Mouse (Mus musculus) embryonic facial prominence, embryonic 10.5 days (tissue): ENCODE measurements around the gene Zfp36l1. TPM values are rescaled to one million over a fixed set of nuclear protein-coding genes. Genes with fewer than 3 reads are reported as not detected.
A peak's percentile ranks its signal among the peaks of the same experiment; 100 is the strongest.

Experiments
- DNase-seq: peaks from one replicate; pipeline ENCODE4 v3.0.0-alpha.2; 2017; ENCODE audit warnings: low spot score
- H3K27ac ChIP-seq: fragments of 300-500 bp; sonication (generic); replicated peaks from 2 replicates; pipeline ENCODE4 v1.5.1; 2016; ENCODE audit warnings: mild to moderate bottlenecking
- H3K27me3 ChIP-seq: fragments of 300-500 bp; sonication (generic); replicated peaks from 2 replicates; pipeline ENCODE4 v1.6.1; 2016; ENCODE audit warnings: low read depth, mild to moderate bottlenecking; ENCODE audit not compliant: poor library complexity, severe bottlenecking
- H3K36me3 ChIP-seq: fragments of 300-500 bp; sonication (generic); replicated peaks from 2 replicates; pipeline ENCODE4 v1.6.1; 2016; ENCODE audit warnings: mild to moderate bottlenecking, moderate library complexity
- H3K4me1 ChIP-seq: fragments of 300-500 bp; sonication (generic); 2 replicates; pipeline ENCODE4 v1.6.1; 2016
- H3K4me3 ChIP-seq: fragments of 300-500 bp; sonication (generic); 2 replicates; pipeline ENCODE4 v1.5.1; 2016; ENCODE audit warnings: mild to moderate bottlenecking, moderate library complexity
- H3K9me3 ChIP-seq: fragments of 300-500 bp; sonication (generic); 2 replicates; pipeline ENCODE4 v1.6.1; 2016; ENCODE audit warnings: mild to moderate bottlenecking
- WGBS: fragments of 180-500 bp; shearing (Covaris S2); methylation state at CpG from one replicate; pipeline ENCODE4 v1.1.7; 2016; 5-methylcytosine and 5-hydroxymethylcytosine counted together
- polyA plus RNA-seq: library from polyadenylated mRNA; unstranded; fragments of >200 nt; fragmentation: Nextera tagmentation; extraction: Ambion mirVana; gene quantifications from 2 replicates; pipeline ENCODE4 v1.2.1, GENCODE M21; 2016

Zfp36l1 gene
- 114 and 119 TPM in 2 replicates for polyA plus RNA-seq

DNA sequence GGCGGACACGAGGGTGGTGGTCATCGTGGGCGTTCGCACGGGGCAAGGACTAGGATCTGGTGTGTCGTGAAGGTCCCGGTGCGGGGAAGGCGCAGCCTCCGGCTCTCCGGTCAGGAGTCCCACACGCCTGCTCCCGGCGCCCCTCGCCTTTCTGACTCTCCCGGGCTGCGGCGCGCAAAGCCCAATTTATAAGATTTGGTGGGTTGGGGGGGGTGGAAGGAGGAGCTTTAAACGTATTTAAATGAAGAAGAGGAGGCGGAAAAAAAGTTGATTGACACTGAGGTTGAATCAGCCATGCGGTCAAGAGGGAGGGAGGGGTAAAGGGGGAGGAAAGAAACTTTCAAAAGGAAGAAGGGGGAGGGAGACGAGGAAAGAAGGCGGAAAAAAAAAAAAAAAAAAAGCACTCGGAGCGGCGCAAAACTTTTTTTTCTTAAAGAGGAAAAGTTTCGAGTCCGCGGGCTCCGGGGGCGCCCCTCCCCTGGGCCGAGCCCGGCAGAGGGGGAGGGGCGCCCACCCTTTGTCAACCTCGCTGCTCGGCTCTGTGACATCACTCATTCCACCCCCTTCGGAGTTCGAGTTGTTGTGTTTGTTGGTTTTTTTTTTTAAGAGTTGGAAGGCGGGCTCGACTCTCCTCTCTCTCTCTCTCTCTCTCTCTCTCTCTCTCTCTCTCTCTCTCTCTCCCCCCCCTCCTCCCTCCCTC lies at the start of gene Zfp36l1:
Gene Zfp36l1, minus strand, starts transcription at position 162 of the 700 bp plus-strand sequence.
- Histone ChIP-seq H3K4me3 (peak within 1 kb of the TSS; percentile 86), H3K36me3 (peaks cover 30% of the 10 kb centered on the region), H3K27ac (peak within 1 kb of the TSS; percentile 99), H3K4me1 (peaks cover 48% of the 10 kb centered on the region), H3K9me3 (no peaks in the 10 kb centered on the region), H3K27me3 (no peaks in the 10 kb centered on the region)
- WGBS = under 1% methylated on average over 42 of the region's 42 CpGs
- DNase-seq = peak; percentile 96

DNA sequence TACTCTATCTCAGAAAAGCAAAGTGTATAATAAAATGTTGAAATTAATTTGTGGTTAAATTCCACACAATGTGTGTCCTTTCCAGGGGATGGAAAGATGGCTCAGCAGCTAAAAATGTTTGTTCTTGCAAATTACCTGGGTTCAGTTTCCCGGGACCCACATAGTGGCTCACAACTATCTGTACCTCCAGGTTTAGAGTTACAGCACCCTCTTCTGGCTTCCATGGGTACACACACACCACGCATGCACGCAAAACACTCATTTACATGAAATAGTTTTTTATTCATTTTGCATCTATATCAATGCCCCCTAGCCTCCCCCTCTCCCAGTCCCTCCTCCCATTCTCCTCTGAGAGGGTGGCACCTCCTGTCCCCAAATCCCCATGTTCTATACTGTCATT lies 49.6 kb upstream of the Zfp36l1 start:
- no peak for DNase-seq
- H3K36me3 ChIP-seq = peaks cover 29% of the 10 kb centered on the region
- no peaks in the 10 kb centered on the region for H3K27me3 ChIP-seq
- H3K4me1 ChIP-seq = no peaks in the 10 kb centered on the region
- H3K4me3 ChIP-seq = no peak overlapping the region
- no peak overlapping the region for H3K27ac ChIP-seq
- WGBS = 77% methylated on average over 3 of the region's 3 CpGs
- no peaks in the 10 kb centered on the region for H3K9me3 ChIP-seq

DNA sequence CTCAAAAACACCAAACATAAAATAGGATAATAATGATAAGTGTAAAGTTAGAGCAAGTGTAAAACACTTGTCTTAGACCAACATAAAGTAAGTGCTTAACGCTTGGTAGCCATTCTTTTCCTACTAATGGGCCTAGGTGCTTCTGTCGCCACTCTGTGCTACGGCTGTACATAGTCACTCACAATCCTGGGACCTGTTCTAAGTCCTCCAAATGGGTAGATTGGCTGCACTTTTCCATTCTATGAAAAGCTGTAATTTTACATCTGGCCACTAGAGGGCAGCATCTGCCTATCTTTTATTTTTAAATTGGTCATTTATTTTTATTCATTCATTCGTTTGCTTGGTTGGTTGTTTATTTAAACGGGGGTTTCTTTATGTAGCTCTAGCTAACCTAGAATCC lies 44.9 kb upstream of the Zfp36l1 start:
- Histone ChIP-seq H3K4me1 (no peaks in the 10 kb centered on the region), H3K27ac (no peak overlapping the region), H3K4me3 (no peak overlapping the region), H3K27me3 (no peaks in the 10 kb centered on the region), H3K36me3 (no peaks in the 10 kb centered on the region), H3K9me3 (no peaks in the 10 kb centered on the region)
- 15% methylated on average over 5 of the region's 5 CpGs for WGBS
- DNase-seq = no peak

DNA sequence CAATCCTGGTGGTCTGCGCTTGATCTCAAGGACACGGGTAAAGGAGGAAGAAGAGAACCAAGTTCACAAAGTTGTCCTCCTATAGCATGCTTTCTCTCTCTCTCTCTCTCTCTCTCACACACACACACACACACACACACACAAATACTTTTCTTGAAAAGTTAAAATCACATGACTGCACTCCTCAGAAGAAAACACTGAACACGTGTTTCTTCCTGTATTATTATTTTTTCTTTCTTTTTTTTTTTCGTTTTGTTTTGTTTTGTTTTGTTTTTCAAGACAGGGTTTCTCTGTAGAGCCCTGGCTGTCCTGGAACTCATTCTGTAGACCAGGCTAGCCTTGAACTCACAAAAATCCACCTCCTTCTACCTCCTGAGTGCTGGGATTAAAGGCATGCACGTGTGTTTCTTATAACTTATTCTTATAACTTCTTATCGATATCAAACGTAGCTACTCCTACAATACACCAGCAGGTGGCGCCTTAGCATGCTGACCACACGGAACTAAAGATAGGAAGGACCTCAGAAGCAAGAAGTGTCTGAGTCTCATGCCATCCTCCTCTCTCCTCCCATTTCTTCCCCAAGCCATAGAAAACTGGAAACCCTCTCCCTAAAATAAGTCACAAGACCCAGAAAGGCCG lies 41.0 kb upstream of the Zfp36l1 start:
- WGBS = 42% methylated on average over 10 of the region's 10 CpGs
- H3K4me1 ChIP-seq = peaks cover 7% of the 10 kb centered on the region
- H3K36me3 ChIP-seq = no peaks in the 10 kb centered on the region
- no peaks in the 10 kb centered on the region for H3K9me3 ChIP-seq
- no peak overlapping the region for H3K4me3 ChIP-seq
- DNase-seq = peak; percentile 65
- H3K27ac ChIP-seq = no peak overlapping the region
- no peaks in the 10 kb centered on the region for H3K27me3 ChIP-seq

DNA sequence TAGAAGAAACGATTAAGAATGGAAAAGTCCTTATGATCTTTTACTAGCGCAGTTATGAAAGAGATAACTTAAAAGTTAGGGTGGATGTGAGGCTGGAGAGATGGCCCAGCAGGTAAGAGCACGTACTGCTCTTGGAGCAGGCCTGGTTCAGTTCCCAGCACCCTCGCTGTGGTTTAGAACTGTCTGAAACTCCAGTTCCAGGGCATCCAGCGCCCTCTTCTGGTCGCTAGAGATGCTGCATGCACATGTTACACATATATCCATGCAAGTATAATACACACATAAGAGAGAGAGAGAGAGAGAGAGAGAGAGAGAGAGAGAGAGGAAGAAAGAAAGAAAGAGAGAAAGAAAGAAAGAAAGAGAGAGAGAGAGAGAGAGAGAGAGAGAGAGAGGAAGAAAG lies 40.3 kb upstream of the Zfp36l1 start:
- no peak for DNase-seq
- Histone ChIP-seq H3K27me3 (no peaks in the 10 kb centered on the region), H3K36me3 (no peaks in the 10 kb centered on the region), H3K9me3 (no peaks in the 10 kb centered on the region), H3K4me1 (peaks cover 7% of the 10 kb centered on the region), H3K27ac (no peak overlapping the region), H3K4me3 (no peak overlapping the region)
- WGBS = 85% methylated on average over 6 of the region's 6 CpGs

DNA sequence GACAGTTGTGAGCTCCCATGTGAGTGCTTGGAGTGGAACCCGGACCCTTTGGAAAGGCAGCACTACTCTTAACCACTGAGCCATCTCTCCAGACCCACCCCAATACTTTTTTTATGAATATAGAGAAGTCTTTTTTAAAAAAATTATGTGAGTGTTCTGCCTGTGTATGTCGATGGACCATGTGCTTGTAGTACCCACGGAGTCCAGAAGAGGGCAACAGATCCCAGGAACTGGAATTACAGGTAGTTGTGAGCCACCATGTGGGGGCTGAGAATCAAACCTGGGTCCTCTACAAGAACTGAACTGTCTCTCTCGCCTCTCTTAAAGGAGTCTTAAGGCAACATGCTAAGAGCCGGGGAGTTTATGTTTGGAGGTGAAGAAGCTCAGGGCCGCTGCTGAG lies 39.0 kb upstream of the Zfp36l1 start:
- no peak for DNase-seq
- H3K9me3 ChIP-seq = no peaks in the 10 kb centered on the region
- H3K27ac ChIP-seq = no peak overlapping the region
- 90% methylated on average over 6 of the region's 6 CpGs for WGBS
- H3K4me3 ChIP-seq = no peak overlapping the region
- H3K27me3 ChIP-seq = no peaks in the 10 kb centered on the region
- peaks cover 18% of the 10 kb centered on the region for H3K4me1 ChIP-seq
- H3K36me3 ChIP-seq = no peaks in the 10 kb centered on the region

DNA sequence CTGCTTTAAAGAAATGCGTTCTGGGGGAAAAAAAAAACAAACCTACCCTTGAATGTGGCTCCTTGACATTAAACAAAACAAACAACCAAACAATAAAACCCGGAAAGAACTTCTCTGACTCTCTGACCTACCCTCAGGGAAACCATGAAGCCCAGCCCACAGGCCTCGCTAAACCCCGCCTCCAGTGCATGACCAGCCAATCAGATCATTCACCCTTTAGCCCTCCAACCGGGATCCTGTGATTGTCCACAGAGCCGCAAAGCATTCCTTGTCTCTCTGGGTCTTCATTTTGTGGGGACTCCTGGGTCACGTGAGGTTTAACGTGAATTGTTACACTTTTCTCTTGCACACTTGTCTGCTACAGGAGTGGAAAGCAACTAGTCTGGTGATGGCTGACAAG lies 37.8 kb upstream of the Zfp36l1 start:
- no peak overlapping the region for H3K27ac ChIP-seq
- no peaks in the 10 kb centered on the region for H3K9me3 ChIP-seq
- peak; percentile 70 for DNase-seq
- 22% methylated on average over 8 of the region's 8 CpGs for WGBS
- H3K36me3 ChIP-seq = no peaks in the 10 kb centered on the region
- H3K4me3 ChIP-seq = peak overlapping the region; percentile 25; the same call in 1 of the 2 replicates
- H3K27me3 ChIP-seq = no peaks in the 10 kb centered on the region
- peaks cover 28% of the 10 kb centered on the region for H3K4me1 ChIP-seq

DNA sequence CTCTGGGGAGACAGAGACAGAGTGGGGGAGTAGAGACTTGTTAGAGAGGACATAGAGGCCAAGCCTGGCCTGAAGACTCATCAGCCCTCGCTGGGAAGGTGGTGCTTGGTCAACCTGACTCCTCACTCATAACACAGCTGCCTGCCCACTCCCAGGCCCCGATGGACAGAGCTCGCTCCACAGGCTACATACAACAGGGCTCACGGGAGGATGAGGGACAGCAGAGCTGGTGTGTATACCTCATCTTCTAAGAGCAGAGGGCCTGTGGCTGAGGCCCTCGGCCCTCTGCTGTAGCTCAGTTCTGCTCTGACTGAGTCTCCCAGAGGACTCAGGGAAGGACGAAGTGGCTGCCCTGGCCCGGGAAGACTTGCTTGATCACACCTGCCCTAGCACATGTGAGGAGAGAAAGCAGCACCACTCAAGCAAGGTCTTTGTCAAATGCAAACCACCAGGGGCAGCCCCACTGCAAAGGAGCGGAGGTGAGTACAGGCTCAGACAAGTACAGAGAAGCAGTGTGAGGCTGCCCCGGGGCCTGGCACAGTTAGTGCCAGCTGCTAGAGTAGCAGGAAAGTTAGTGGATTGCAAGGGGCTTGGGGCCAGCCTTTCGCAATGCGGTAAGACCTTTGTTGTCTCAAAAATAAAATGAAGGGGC lies 34.9 kb upstream of the Zfp36l1 start:
- H3K9me3 ChIP-seq = no peaks in the 10 kb centered on the region
- WGBS = 86% methylated on average over 11 of the region's 11 CpGs
- H3K4me1 ChIP-seq = peaks cover 29% of the 10 kb centered on the region
- H3K27ac ChIP-seq = peak overlapping the region; percentile 67
- no peaks in the 10 kb centered on the region for H3K36me3 ChIP-seq
- no peak for DNase-seq
- no peaks in the 10 kb centered on the region for H3K27me3 ChIP-seq
- H3K4me3 ChIP-seq = no peak overlapping the region

DNA sequence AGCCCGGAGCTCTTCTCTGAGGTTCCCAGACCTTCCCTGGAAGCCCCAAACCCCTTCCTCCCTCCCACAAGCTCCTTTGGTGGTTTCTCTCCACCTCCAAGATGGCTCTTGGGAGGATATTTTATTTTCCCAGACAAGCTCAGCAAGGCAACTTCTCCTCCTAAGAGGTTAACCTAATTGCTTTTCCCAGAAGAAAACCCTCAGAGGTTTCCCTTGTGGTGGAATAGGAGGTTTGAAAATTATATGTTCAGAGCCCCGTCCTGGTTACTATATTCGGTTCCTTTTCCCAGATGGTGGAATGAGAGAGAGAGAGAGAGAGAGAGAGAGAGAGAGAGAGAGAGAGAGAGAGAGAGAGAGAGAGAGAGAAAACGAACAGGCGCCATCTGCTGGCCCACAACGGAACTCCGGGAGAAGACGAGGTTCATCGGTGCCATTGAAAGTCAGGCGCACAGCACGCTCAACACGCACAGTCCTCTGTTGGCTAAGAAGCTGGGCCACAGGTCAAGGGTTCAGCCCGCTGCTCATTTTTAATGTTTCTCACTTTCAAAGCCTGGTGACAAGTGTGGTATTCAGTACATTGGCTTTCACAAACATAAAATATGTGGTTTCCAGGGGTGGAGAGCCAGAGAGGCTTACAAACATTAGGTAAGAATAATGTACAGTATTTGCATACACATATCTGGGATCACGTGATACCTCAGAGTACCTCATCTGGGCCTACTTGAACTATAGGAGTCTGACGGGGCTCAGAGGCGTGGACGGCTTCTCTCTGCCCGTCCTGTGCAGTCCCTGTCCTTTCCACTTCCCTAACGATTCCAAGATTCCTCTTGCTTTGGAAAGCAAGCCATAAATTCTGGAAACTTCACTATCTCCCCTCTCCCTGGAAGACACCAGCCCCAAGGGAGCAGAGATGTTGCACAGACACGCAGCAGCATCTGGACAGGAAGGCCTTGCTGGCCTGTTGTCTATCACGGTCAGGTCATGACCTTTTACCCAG lies 33.7 kb upstream of the Zfp36l1 start:
- peak overlapping the region; percentile 67 for H3K27ac ChIP-seq
- no peak overlapping the region for H3K4me3 ChIP-seq
- WGBS = 49% methylated on average over 21 of the region's 21 CpGs
- DNase-seq = peak; percentile 86
- no peaks in the 10 kb centered on the region for H3K36me3 ChIP-seq
- peaks cover 30% of the 10 kb centered on the region for H3K4me1 ChIP-seq
- H3K27me3 ChIP-seq = no peaks in the 10 kb centered on the region
- no peaks in the 10 kb centered on the region for H3K9me3 ChIP-seq

DNA sequence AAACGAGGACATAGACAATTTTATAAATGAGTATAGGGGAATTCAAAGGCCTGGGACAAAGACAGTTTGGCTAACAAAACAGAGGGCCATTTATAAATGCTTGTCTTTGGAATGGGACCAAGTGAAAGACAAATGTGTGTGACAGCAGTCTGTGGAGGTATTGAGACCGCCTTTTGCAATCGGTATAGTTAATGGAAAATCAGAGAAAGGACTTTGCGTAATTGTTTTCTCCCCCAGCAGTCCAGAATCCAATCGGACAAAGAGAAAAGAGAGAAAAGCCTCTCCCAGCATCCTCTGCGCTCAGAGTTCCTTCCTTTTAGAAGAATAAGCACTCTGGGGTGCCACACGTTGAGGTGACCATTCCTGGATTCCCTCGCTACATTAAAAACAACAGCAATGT lies 32.6 kb upstream of the Zfp36l1 start:
- peaks cover 32% of the 10 kb centered on the region for H3K4me1 ChIP-seq
- 79% methylated on average over 8 of the region's 8 CpGs for WGBS
- H3K27me3 ChIP-seq = 0 out of 2 replicates have a peak, but pooled peaks cover under 1% of the 10 kb centered on the region
- H3K36me3 ChIP-seq = no peaks in the 10 kb centered on the region
- no peak for DNase-seq
- no peaks in the 10 kb centered on the region for H3K9me3 ChIP-seq
- H3K27ac ChIP-seq = no peak overlapping the region
- no peak overlapping the region for H3K4me3 ChIP-seq

DNA sequence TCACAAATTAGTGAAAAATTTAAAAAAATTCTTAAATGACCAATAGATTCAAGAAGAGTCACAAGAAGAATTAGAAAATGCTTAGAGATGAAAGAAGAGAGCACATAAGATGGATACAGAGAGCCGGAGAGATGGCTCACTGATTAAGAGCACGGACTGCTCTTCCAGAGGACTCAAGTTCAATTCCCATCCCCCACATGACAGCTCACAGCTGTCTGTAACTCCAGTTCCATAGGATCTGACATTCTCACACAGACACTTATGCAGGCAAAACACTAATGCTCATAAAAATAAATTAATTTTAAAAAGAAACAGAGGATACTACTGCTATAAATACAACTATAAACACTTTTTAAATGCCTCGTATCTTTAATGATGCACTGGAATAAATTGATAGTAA lies 32.0 kb upstream of the Zfp36l1 start:
- DNase-seq = no peak
- no peaks in the 10 kb centered on the region for H3K36me3 ChIP-seq
- peaks cover 32% of the 10 kb centered on the region for H3K4me1 ChIP-seq
- no peak overlapping the region for H3K4me3 ChIP-seq
- H3K27ac ChIP-seq = no peak overlapping the region
- H3K27me3 ChIP-seq = 0 out of 2 replicates have a peak, but pooled peaks cover 5% of the 10 kb centered on the region
- 82% methylated on average over 3 of the region's 3 CpGs for WGBS
- H3K9me3 ChIP-seq = no peaks in the 10 kb centered on the region

DNA sequence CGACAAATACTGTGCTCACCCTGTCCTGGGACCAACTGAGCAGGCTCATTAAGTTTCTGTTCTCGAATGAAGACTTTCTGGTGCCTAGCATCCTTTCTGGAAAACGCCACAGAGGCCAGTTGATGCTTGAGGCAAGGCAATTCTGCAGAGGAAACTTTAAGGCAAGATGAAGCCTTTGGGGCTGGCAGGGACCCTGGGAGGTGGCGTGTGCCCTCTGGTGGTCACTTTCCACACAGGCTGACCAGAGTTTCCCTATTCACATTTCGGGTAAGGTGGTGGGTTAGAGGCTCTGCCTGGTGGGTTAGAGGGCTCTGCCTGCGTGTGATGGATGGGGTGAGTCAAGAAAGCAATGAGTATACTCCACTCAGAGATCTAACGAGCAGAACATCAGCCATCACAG lies 28.7 kb upstream of the Zfp36l1 start:
- DNase-seq = peak; percentile 82
- H3K27ac ChIP-seq = 0 out of 2 replicates have a peak overlapping the region, but pooled peaks have one; percentile 41
- WGBS = 26% methylated on average over 7 of the region's 7 CpGs
- no peaks in the 10 kb centered on the region for H3K9me3 ChIP-seq
- peaks cover 23% of the 10 kb centered on the region for H3K4me1 ChIP-seq
- H3K27me3 ChIP-seq = 0 out of 2 replicates have a peak, but pooled peaks cover 5% of the 10 kb centered on the region
- H3K36me3 ChIP-seq = no peaks in the 10 kb centered on the region
- H3K4me3 ChIP-seq = no peak overlapping the region
